Mouse (Mus musculus) forebrain, embryonic 14.5 days (tissue): ENCODE data around the gene Fto. TPM values are rescaled to one million over a fixed set of nuclear protein-coding genes. Genes with fewer than 3 reads are reported as not detected.

Experiments used
- ATAC-seq: fragments of 200-750 bp; cut with Nextera tagmentation; 2 replicates; pipeline ENCODE4 v1.8.0; 2017; ENCODE audit warnings: mild to moderate bottlenecking, moderate library complexity
- DNase-seq: peaks from one replicate; pipeline ENCODE4 v3.0.0-alpha.2; 2015; ENCODE audit warnings: low spot score
- H3K27ac ChIP-seq: fragments of 300-500 bp; sonication (generic); 2 replicates; pipeline ENCODE4 v1.5.1; 2014; ENCODE audit warnings: low read depth, mild to moderate bottlenecking, control low read depth, low read length, moderate library complexity
- H3K27me3 ChIP-seq: fragments of 300-500 bp; sonication (generic); replicated peaks from 2 replicates; pipeline ENCODE4 v1.6.1; 2014; ENCODE audit warnings: low read length, control low read depth, mixed read lengths; ENCODE audit not compliant: control insufficient read depth, insufficient read depth
- H3K36me3 ChIP-seq: fragments of 300-500 bp; sonication (generic); 2 replicates; pipeline ENCODE4 v1.6.1; 2014; ENCODE audit warnings: low read length, control low read depth; ENCODE audit not compliant: control insufficient read depth, insufficient read depth
- H3K4me1 ChIP-seq: fragments of 300-500 bp; sonication (generic); 2 replicates; pipeline ENCODE4 v1.6.1; 2014; ENCODE audit warnings: antibody characterized with exemption, low read length, control low read depth; ENCODE audit not compliant: control insufficient read depth, insufficient read depth
- H3K4me2 ChIP-seq: fragments of 300-500 bp; sonication (generic); 2 replicates; pipeline ENCODE4 v1.6.1; 2014; ENCODE audit warnings: mild to moderate bottlenecking, control low read depth, low read length
- H3K4me3 ChIP-seq: fragments of 300-500 bp; sonication (generic); 2 replicates; pipeline ENCODE4 v1.5.1; 2014; ENCODE audit warnings: low read depth, low read length, control low read depth
- H3K9ac ChIP-seq: fragments of 300-500 bp; sonication (generic); 2 replicates; pipeline ENCODE4 v1.6.1; 2014; ENCODE audit warnings: mild to moderate bottlenecking, low read length, control low read depth, moderate library complexity
- H3K9me3 ChIP-seq: fragments of 300-500 bp; sonication (generic); replicated peaks from 2 replicates; pipeline ENCODE4 v1.6.1; 2016; ENCODE audit warnings: low read length, control low read depth, mixed read lengths; ENCODE audit not compliant: control insufficient read depth
- WGBS: fragments of 180-500 bp; shearing (Covaris S2); extraction: QIAGEN DNeasy Blood & Tissue Kit; methylation state at CpG from one replicate; pipeline ENCODE4 v1.1.7; 2014; 5-methylcytosine and 5-hydroxymethylcytosine counted together
- polyA plus RNA-seq: library from polyadenylated mRNA; unstranded; fragments of >200 nt; fragmentation: Nextera tagmentation; extraction: Ambion mirVana; gene quantifications from 2 replicates; pipeline ENCODE4 v1.2.1, GENCODE M21; 2014

Fto gene
- polyA plus RNA-seq, 1 experiment from 2014 or later: 103 TPM

GRCm38 (mm10) chr8:91357493-91358014, 44.2 kb downstream of the Fto start:
- Histone ChIP-seq H3K27ac (no peak overlapping the region), H3K4me1 (peaks cover 17% of the 10 kb centered on the region; the same call in 1 of the 2 replicates), H3K4me3 (no peak overlapping the region), H3K36me3 (no peaks in the 10 kb centered on the region), H3K4me2 (no peak overlapping the region), H3K9ac (no peak overlapping the region), H3K9me3 (no peaks in the 10 kb centered on the region), H3K27me3 (no peaks in the 10 kb centered on the region)
- WGBS: 88% methylated on average over 4 of the region's 4 CpGs
- DNase-seq: no peak
- ATAC-seq: no peak

- no peak for ATAC-seq
- WGBS: 85% methylated on average over 5 of the region's 5 CpGs
- no peak overlapping the region for H3K4me2 ChIP-seq
- H3K4me1 ChIP-seq: peaks cover 17% of the 10 kb centered on the region; the same call in 1 of the 2 replicates
- H3K4me3 ChIP-seq: no peak overlapping the region
- H3K27ac ChIP-seq: no peak overlapping the region
- no peak for DNase-seq
- H3K27me3 ChIP-seq: no peaks in the 10 kb centered on the region; the same call in 1 of the 2 replicates
- H3K9ac ChIP-seq: no peak overlapping the region
- H3K9me3 ChIP-seq: no peaks in the 10 kb centered on the region
- H3K36me3 ChIP-seq: no peaks in the 10 kb centered on the region
Measured at GRCm38 (mm10) chr8:91358016-91358415, 44.7 kb downstream of the Fto start.

GRCm38 (mm10) chr8:91359511-91359910, 46.2 kb downstream of the Fto start:
- 92% methylated on average over 9 of the region's 9 CpGs for WGBS
- DNase-seq (no peak), ATAC-seq (no peak)
- Histone ChIP-seq H3K27ac (no peak overlapping the region), H3K4me1 (peaks cover 21% of the 10 kb centered on the region), H3K9me3 (no peaks in the 10 kb centered on the region), H3K9ac (no peak overlapping the region), H3K27me3 (no peaks in the 10 kb centered on the region; the same call in 1 of the 2 replicates), H3K36me3 (no peaks in the 10 kb centered on the region), H3K4me2 (no peak overlapping the region), H3K4me3 (no peak overlapping the region)

DNA sequence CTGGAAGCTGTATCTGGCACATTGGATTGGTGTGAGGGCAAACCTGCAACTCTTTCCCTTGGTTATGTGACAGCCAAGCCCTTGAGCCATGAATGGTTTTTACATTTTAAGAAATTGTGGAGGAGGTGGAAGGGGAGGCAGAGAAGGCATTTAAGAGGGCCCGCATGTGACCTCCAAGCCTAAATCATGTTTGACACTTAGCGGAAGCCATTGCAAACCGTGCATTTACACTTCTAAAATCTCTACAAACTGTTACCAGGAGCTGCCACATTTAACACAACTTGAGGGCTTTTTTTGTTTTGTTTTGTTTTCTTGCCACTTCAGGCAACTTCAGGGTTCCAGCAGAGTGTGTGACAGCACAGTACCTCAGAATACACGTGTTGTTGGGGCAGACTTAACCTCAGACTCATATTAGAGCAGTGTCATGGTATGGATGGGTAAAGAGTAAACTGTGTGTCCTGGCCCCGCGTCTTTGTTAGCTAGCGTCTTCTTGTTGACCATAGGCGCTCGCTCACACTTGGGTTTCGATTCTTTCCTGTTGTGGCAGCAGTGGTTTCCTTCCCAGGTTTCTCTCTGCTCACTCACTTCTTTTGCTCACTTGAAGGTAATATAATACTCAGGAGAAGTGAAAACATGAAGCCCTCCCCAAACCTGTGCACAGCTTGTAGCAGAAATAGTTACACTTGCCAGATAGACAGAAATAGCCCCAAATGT, 47.5 kb downstream of the Fto start:
- Histone ChIP-seq H3K27me3 (no peaks in the 10 kb centered on the region; the same call in 1 of the 2 replicates), H3K9ac (no peak overlapping the region), H3K9me3 (no peaks in the 10 kb centered on the region), H3K36me3 (no peaks in the 10 kb centered on the region), H3K4me2 (no peak overlapping the region), H3K27ac (no peak overlapping the region), H3K4me3 (no peak overlapping the region), H3K4me1 (peaks cover 19% of the 10 kb centered on the region)
- ATAC-seq (no peak), DNase-seq (no peak)
- WGBS: 94% methylated on average over 10 of the region's 10 CpGs

DNA sequence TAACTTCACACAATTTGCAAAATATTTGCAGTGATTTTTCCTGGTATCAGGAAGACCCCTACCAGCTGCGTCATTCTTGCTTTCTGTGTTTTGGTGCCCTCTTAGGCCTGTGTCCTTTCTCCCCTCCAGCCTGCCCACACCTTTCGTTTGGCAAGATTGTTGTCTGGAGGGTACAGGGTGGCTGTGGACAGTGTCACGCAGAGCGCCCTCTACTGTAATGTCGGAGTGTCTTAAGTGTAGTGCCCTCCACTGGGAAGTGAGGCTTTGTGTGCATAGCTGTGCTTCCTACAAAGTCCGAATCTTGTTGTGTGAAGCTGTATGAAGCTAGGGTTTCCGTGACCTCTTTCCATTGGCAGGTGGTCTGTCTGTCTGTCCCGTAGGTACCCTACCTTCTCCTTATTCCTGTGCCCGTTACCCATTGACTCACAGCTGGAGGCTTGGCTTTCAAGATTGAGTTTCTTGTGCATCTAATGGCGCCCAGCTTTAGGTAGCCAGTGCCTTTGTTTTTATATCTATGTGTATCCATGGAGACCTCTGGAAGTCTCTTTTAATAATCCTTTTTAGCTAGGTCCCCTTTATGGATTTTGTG, 50.0 kb downstream of the Fto start:
- WGBS: 91% methylated on average over 10 of the region's 10 CpGs
- ATAC-seq: no peak
- Histone ChIP-seq H3K27me3 (no peaks in the 10 kb centered on the region; the same call in 1 of the 2 replicates), H3K36me3 (no peaks in the 10 kb centered on the region), H3K4me1 (peaks cover 17% of the 10 kb centered on the region), H3K4me2 (no peak overlapping the region), H3K9ac (no peak overlapping the region), H3K4me3 (no peak overlapping the region), H3K27ac (no peak overlapping the region), H3K9me3 (no peaks in the 10 kb centered on the region)
- DNase-seq: no peak

- H3K27ac ChIP-seq: no peak overlapping the region
Measured at GRCm38 (mm10) chr8:91364216-91364615, 50.9 kb downstream of the Fto start.

DNA sequence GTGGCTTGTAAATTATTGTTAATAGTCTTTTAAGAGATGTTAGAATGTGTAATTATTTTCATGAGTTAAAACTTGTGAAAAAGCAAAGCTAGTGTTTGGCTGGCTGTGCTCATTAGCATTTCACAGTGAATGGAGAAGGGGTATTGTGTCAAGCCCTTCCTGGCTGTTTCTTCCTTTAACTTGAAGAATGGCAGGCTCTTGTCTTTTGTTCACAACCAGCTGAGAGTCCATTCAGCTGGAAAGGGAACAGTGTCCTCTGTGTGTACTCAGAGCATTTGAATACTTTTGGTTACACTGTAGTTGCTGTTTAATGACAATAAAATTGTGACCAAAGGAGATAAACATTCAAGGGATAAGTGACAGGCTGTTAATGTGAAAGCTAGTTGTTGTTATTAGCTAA, 52.5 kb downstream of the Fto start:
- Histone ChIP-seq H3K4me3 (no peak overlapping the region), H3K27me3 (no peaks in the 10 kb centered on the region; the same call in 1 of the 2 replicates)

More at GRCm38 (mm10) chr8:91364216-91364615, 50.9 kb downstream of the Fto start:
- no peak for ATAC-seq
- H3K4me1 ChIP-seq: peaks cover 17% of the 10 kb centered on the region
- no peak overlapping the region for H3K9ac ChIP-seq
- no peaks in the 10 kb centered on the region for H3K9me3 ChIP-seq
- no peak overlapping the region for H3K4me3 ChIP-seq
- no peaks in the 10 kb centered on the region for H3K36me3 ChIP-seq
- DNase-seq: no peak
- H3K27me3 ChIP-seq: no peaks in the 10 kb centered on the region; the same call in 1 of the 2 replicates
- no peak overlapping the region for H3K4me2 ChIP-seq
- WGBS: 88% methylated on average over 6 of the region's 6 CpGs

GRCm38 (mm10) chr8:91370899-91371298, 57.6 kb downstream of the Fto start:
- no peak overlapping the region for H3K4me3 ChIP-seq
- DNase-seq (no peak), ATAC-seq (no peak)
- H3K4me1 ChIP-seq: peaks cover 3% of the 10 kb centered on the region; the same call in 1 of the 2 replicates
- no peak overlapping the region for H3K4me2 ChIP-seq
- WGBS: 74% methylated on average over 12 of the region's 12 CpGs
- H3K27ac ChIP-seq: no peak overlapping the region
- H3K27me3 ChIP-seq: no peaks in the 10 kb centered on the region
- no peaks in the 10 kb centered on the region for H3K36me3 ChIP-seq
- H3K9me3 ChIP-seq: no peaks in the 10 kb centered on the region
- H3K9ac ChIP-seq: no peak overlapping the region

More for the DNA sequence above, 52.5 kb downstream of the Fto start:
- no peaks in the 10 kb centered on the region for H3K9me3 ChIP-seq
- H3K9ac ChIP-seq: no peak overlapping the region
- ATAC-seq (peak; percentile 82), DNase-seq (peak; percentile 79)
- H3K4me2 ChIP-seq: no peak overlapping the region
- H3K36me3 ChIP-seq: no peaks in the 10 kb centered on the region
- H3K4me1 ChIP-seq: peaks cover 17% of the 10 kb centered on the region
- H3K27ac ChIP-seq: no peak overlapping the region

- Histone ChIP-seq H3K4me1 (peaks cover 5% of the 10 kb centered on the region; the same call in 1 of the 2 replicates), H3K27me3 (no peaks in the 10 kb centered on the region), H3K9ac (no peak overlapping the region), H3K4me2 (no peak overlapping the region), H3K9me3 (no peaks in the 10 kb centered on the region), H3K4me3 (no peak overlapping the region), H3K27ac (no peak overlapping the region), H3K36me3 (no peaks in the 10 kb centered on the region)
- DNase-seq (no peak), ATAC-seq (no peak)
- WGBS: 64% methylated on average over 4 of the region's 4 CpGs
Measured at GRCm38 (mm10) chr8:91371995-91372394, 58.7 kb downstream of the Fto start.
